13 mouse cellular contexts compared by ENCODE assay signal in genomic region chr17:56509021-56509640, GRCm38 (mm10). TPM values are rescaled to one million over a fixed set of nuclear protein-coding genes. Genes with fewer than 3 reads are reported as not detected.
DNase-seq lines count a peak whose midpoint lies in the region; ATAC-seq lines count a peak whose summit lies in the region.
"Had no signal": no experiment of that assay in that cellular context is flagged by ENCODE, and none has a peak within 500 bp of the region (broad histone marks: within the 10 kb centered on the region; RNA-seq: fewer than 3 reads in every experiment).

No protein-coding gene starts in this region.

- no peak for DNase-seq in heart, adult 18-20 months
- no peak for DNase-seq in neural tube, embryonic 10.5 days (ENCODE audit: extremely low spot score, low spot score)
- no peak for DNase-seq in c-Kit-positive CD71-positive TER-119-positive erythroid progenitor cells, embryonic 14.5 days (ENCODE audit: low spot score)
- no peak for DNase-seq in gastrocnemius, postnatal 36 days
- DNase-seq: heart, postnatal 14 days had no signal

- intact Hi-C loops in gastrocnemius, postnatal 36 days (cut with DNase I) = no loop called here

- H3K27ac ChIP-seq in heart, embryonic 13.5 days (replicated peaks) = no peak overlapping the region
- no peak overlapping the region for H3K27ac ChIP-seq in neural tube, embryonic 12.5 days
- peak overlapping the region; percentile 69 for H3K27ac ChIP-seq in hindbrain, embryonic 13.5 days
- peak overlapping the region; percentile 48; the same call in 1 of the 2 replicates for H3K27ac ChIP-seq in neural tube, embryonic 15.5 days (replicated peaks)
- H3K27ac ChIP-seq: macrophage had no signal

- 0 out of 2 replicates have a peak overlapping the region, but pooled peaks have one; percentile 11 for H3K9ac ChIP-seq in heart, embryonic 13.5 days
- H3K9ac ChIP-seq in neural tube, embryonic 12.5 days = no peak overlapping the region
- H3K9ac ChIP-seq in hindbrain, embryonic 13.5 days = no peak overlapping the region
- H3K9ac ChIP-seq in neural tube, embryonic 15.5 days (replicated peaks) = no peak overlapping the region

- 0 out of 2 replicates have a peak overlapping the region, but pooled peaks have one; percentile 9 for H3K4me2 ChIP-seq in heart, embryonic 13.5 days
- peak overlapping the region; percentile 40 for H3K4me2 ChIP-seq in neural tube, embryonic 12.5 days (replicated peaks)
- H3K4me2 ChIP-seq in hindbrain, embryonic 13.5 days = peak overlapping the region; percentile 13; the same call in 1 of the 2 replicates
- H3K4me2 ChIP-seq in neural tube, embryonic 15.5 days = peak overlapping the region; percentile 30

- no peak overlapping the region for H3K4me3 ChIP-seq in heart, embryonic 13.5 days
- H3K4me3 ChIP-seq in neural tube, embryonic 12.5 days = no peak overlapping the region
- H3K4me3 ChIP-seq in hindbrain, embryonic 13.5 days = no peak overlapping the region
- H3K4me3 ChIP-seq in neural tube, embryonic 15.5 days (replicated peaks) = no peak overlapping the region

- peaks cover 10% of the 10 kb centered on the region; the same call in 1 of the 2 replicates for H3K9me3 ChIP-seq in heart, embryonic 13.5 days
- H3K9me3 ChIP-seq in neural tube, embryonic 12.5 days = peaks cover 7% of the 10 kb centered on the region; the same call in 1 of the 2 replicates
- no peaks in the 10 kb centered on the region for H3K9me3 ChIP-seq in hindbrain, embryonic 13.5 days
- H3K9me3 ChIP-seq in neural tube, embryonic 15.5 days (replicated peaks) = no peaks in the 10 kb centered on the region

- peaks cover 21% of the 10 kb centered on the region for H3K4me1 ChIP-seq in heart, embryonic 13.5 days
- H3K4me1 ChIP-seq in neural tube, embryonic 12.5 days = peaks cover 40% of the 10 kb centered on the region
- H3K4me1 ChIP-seq in hindbrain, embryonic 13.5 days (replicated peaks) = peaks cover 61% of the 10 kb centered on the region
- peaks cover 45% of the 10 kb centered on the region for H3K4me1 ChIP-seq in neural tube, embryonic 15.5 days

- no peaks in the 10 kb centered on the region for H3K36me3 ChIP-seq in heart, embryonic 13.5 days
- no peaks in the 10 kb centered on the region for H3K36me3 ChIP-seq in neural tube, embryonic 12.5 days
- no peaks in the 10 kb centered on the region for H3K36me3 ChIP-seq in hindbrain, embryonic 13.5 days
- H3K36me3 ChIP-seq in neural tube, embryonic 15.5 days = no peaks in the 10 kb centered on the region

- 46% methylated on average over 10 of the region's 10 CpGs for WGBS in heart, embryonic 13.5 days
- 39% methylated on average over 10 of the region's 10 CpGs for WGBS in neural tube, embryonic 12.5 days
- 28% methylated on average over 10 of the region's 10 CpGs for WGBS in hindbrain, embryonic 13.5 days
- 37% methylated on average over 10 of the region's 10 CpGs for WGBS in neural tube, embryonic 15.5 days

- no peak for ATAC-seq in heart, embryonic 13.5 days (ENCODE audit: extremely low read depth, insufficient number of reproducible peaks, low FRiP score, low TSS enrichment)
- peak; percentile 2; the same call in 1 of the 2 replicates for ATAC-seq in neural tube, embryonic 12.5 days (ENCODE audit: low FRiP score, low read depth)
- ATAC-seq in hindbrain, embryonic 13.5 days (ENCODE audit: low FRiP score) = 0 out of 2 replicates have a peak, but pooled peaks have one; percentile 1
- ATAC-seq in neural tube, embryonic 15.5 days (ENCODE audit: low FRiP score) = no peak

- H3K27me3 ChIP-seq in heart, embryonic 13.5 days (replicated peaks) = peaks cover 59% of the 10 kb centered on the region
- H3K27me3 ChIP-seq in neural tube, embryonic 12.5 days (replicated peaks) = peaks cover 41% of the 10 kb centered on the region
- H3K27me3 ChIP-seq in hindbrain, embryonic 13.5 days = peaks cover 47% of the 10 kb centered on the region
- H3K27me3 ChIP-seq in neural tube, embryonic 15.5 days (replicated peaks) = peaks cover 34% of the 10 kb centered on the region

RNA-seq across cellular contexts. Expression of gene Znrf4, which starts 3.1 kb away (rescaled TPM):
- polyA plus RNA-seq in heart, embryonic 13.5 days (2015; fragmentation: Nextera tagmentation; extraction: Ambion mirVana) = not detected in 2 replicates
- not detected for total RNA-seq in heart, adult 18-20 months (2021)
- polyA plus RNA-seq in neural tube, embryonic 12.5 days (2016; fragmentation: Nextera tagmentation; extraction: Ambion mirVana) = not detected in 2 replicates
- not detected in 2 replicates for polyA plus RNA-seq in hindbrain, embryonic 13.5 days (2015; fragmentation: Nextera tagmentation; extraction: Ambion mirVana)
- not detected in 2 replicates for polyA plus RNA-seq in neural tube, embryonic 15.5 days (2015; fragmentation: Nextera tagmentation; extraction: Ambion mirVana)
- not detected for total RNA-seq in gastrocnemius, postnatal 36 days (2021)
- total RNA-seq: gastrocnemius, adult 18-20 months; heart, postnatal 14 days; left cerebral cortex, postnatal 25 days; neutrophil, adult 5-6 weeks had no signal
- polyA plus RNA-seq: macrophage had no signal

RNA-seq across cellular contexts. Expression of gene Ptprs, which starts 32.8 kb away (rescaled TPM):
- 45.4 and 50.1 TPM in 2 replicates for polyA plus RNA-seq in heart, embryonic 13.5 days (2015; fragmentation: Nextera tagmentation; extraction: Ambion mirVana)
- total RNA-seq in heart, adult 18-20 months (2021) = 10 to 100 TPM; 50.3 to 54.3 TPM
- polyA plus RNA-seq in neural tube, embryonic 12.5 days (2016; fragmentation: Nextera tagmentation; extraction: Ambion mirVana) = 294 and 314 TPM in 2 replicates
- polyA plus RNA-seq in hindbrain, embryonic 13.5 days (2015; fragmentation: Nextera tagmentation; extraction: Ambion mirVana) = 273 TPM in 2 replicates
- polyA plus RNA-seq in neural tube, embryonic 15.5 days (2015; fragmentation: Nextera tagmentation; extraction: Ambion mirVana) = 206 and 247 TPM in 2 replicates
- 10 to 100 TPM; 35.0 to 45.6 TPM for total RNA-seq in gastrocnemius, postnatal 36 days (2021)

RNA-seq across cellular contexts. Expression of gene Gm20219, which starts 45.1 kb away (rescaled TPM):
- 0.19 and 0.37 TPM in 2 replicates for polyA plus RNA-seq in heart, embryonic 13.5 days (2015; fragmentation: Nextera tagmentation; extraction: Ambion mirVana)
- total RNA-seq in heart, adult 18-20 months (2021) = under 1 TPM; 0.20 to 0.23 TPM
- polyA plus RNA-seq in neural tube, embryonic 12.5 days (2016; fragmentation: Nextera tagmentation; extraction: Ambion mirVana) = 1.1 and 1.4 TPM in 2 replicates
- polyA plus RNA-seq in hindbrain, embryonic 13.5 days (2015; fragmentation: Nextera tagmentation; extraction: Ambion mirVana) = 1.2 and 1.8 TPM in 2 replicates
- polyA plus RNA-seq in neural tube, embryonic 15.5 days (2015; fragmentation: Nextera tagmentation; extraction: Ambion mirVana) = 0.95 and 1.4 TPM in 2 replicates
- total RNA-seq in gastrocnemius, postnatal 36 days (2021) = under 1 TPM; 0.27 to 0.74 TPM

Comparison
In these comparisons a context has a peak if more than half of its experiments do, and no peak if none do; other contexts are left out.
1. ATAC-seq: peak in neural tube, embryonic 12.5 days (single experiment) and hindbrain, embryonic 13.5 days (single experiment); none in heart, embryonic 13.5 days (single experiment) and neural tube, embryonic 15.5 days (single experiment).
2. H3K27ac ChIP-seq: peak in hindbrain, embryonic 13.5 days (single experiment) and neural tube, embryonic 15.5 days (single experiment); none in heart, embryonic 13.5 days (single experiment) and neural tube, embryonic 12.5 days (single experiment).
3. Peak in every context shown above with its lines, with median percentiles within 50 percentile points of each other: H3K4me2 ChIP-seq.